In the genomic region with DNA sequence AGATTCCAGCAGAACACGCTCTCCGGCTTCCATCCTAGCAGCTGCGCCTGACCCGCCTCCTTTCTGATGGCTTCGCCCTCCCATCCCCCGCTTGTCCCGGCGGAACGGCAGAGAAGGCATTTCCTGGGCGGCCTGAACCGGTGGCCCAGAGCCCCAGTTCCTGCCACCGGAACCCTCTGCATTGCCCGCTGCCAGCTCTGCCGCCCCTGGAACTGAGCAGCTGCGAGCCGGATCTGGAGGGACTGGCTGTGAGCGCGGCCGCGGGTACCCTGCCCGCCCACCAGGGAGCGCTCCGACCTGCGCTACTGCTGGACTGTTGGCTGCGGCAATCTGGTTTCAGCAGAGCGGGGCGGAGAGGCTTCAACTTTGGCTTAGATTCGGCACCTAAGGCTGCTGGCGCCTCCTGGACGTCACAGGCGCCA, we compare ENCODE assay signal across 8 mouse cellular contexts. TPM values are rescaled to one million over a fixed set of nuclear protein-coding genes. Genes with fewer than 3 reads are reported as not detected.
DNase-seq lines count a peak whose midpoint lies in the region; ATAC-seq and TF ChIP-seq lines count a peak whose summit lies in the region.

No protein-coding gene starts in this region.

- TF ChIP-seq POLR2A in testis, adult 2 months (IDR thresholded peaks at IDR 0.05; ENCODE audit: control insufficient read depth, low read depth, low read length) = no peak

- H3K4me2 ChIP-seq in forebrain, embryonic 13.5 days = peak overlapping the region; percentile 56
- H3K4me2 ChIP-seq in heart, postnatal 0 days (ENCODE audit: low read depth, low read length) = peak overlapping the region; percentile 60
- H3K4me2 ChIP-seq in neural tube, embryonic 13.5 days = peak overlapping the region; percentile 53

- peaks cover 41% of the 10 kb centered on the region for H3K4me1 ChIP-seq in forebrain, embryonic 13.5 days
- peaks cover 6% of the 10 kb centered on the region for H3K4me1 ChIP-seq in heart, postnatal 0 days (ENCODE audit: control insufficient read depth, insufficient read depth)
- H3K4me1 ChIP-seq in neural tube, embryonic 13.5 days (replicated peaks) = peaks cover 42% of the 10 kb centered on the region
- H3K4me1 ChIP-seq in testis, adult 2 months (ENCODE audit: control insufficient read depth, insufficient read depth, low read length) = peaks cover 32% of the 10 kb centered on the region

- WGBS in forebrain, embryonic 13.5 days = 1% methylated on average over 31 of the region's 31 CpGs
- 2% methylated on average over 31 of the region's 31 CpGs for WGBS in heart, postnatal 0 days
- WGBS in neural tube, embryonic 13.5 days = 0% methylated on average over 31 of the region's 31 CpGs

- peak; percentile 86 for DNase-seq in B cell, adult 2 months
- peak; percentile 57 to 68 for DNase-seq in adrenal gland, postnatal 4 days (ENCODE audit: low spot score in 2 of 2)
- peak; percentile 59 for DNase-seq in heart, postnatal 0 days (ENCODE audit: low spot score)
- DNase-seq in kidney, postnatal 25 days = peak; percentile 85 to 90
- DNase-seq in lung, adult 18-20 months = peak; percentile 85 to 88

- H3K27ac ChIP-seq in forebrain, embryonic 13.5 days = no peak overlapping the region
- H3K27ac ChIP-seq in heart, postnatal 0 days (ENCODE audit: low read depth) = no peak overlapping the region
- no peak overlapping the region for H3K27ac ChIP-seq in neural tube, embryonic 13.5 days (replicated peaks)
- no peak overlapping the region for H3K27ac ChIP-seq in testis, adult 2 months (ENCODE audit: control insufficient read depth, insufficient read depth, low read depth, low read length)

- peaks cover 83% of the 10 kb centered on the region for H3K27me3 ChIP-seq in forebrain, embryonic 13.5 days
- peaks cover 57% of the 10 kb centered on the region for H3K27me3 ChIP-seq in heart, postnatal 0 days (ENCODE audit: control insufficient read depth, insufficient read depth, low read length)
- peaks cover 48% of the 10 kb centered on the region for H3K27me3 ChIP-seq in neural tube, embryonic 13.5 days
- H3K27me3 ChIP-seq in testis, adult 2 months (ENCODE audit: control insufficient read depth, insufficient read depth, low read length) = peaks cover 4% of the 10 kb centered on the region

- H3K9me3 ChIP-seq in forebrain, embryonic 13.5 days (replicated peaks) = no peaks in the 10 kb centered on the region
- no peaks in the 10 kb centered on the region for H3K9me3 ChIP-seq in heart, postnatal 0 days (replicated peaks; ENCODE audit: control insufficient read depth, low read length)
- H3K9me3 ChIP-seq in neural tube, embryonic 13.5 days = no peaks in the 10 kb centered on the region

- no peak overlapping the region for H3K9ac ChIP-seq in forebrain, embryonic 13.5 days
- H3K9ac ChIP-seq in heart, postnatal 0 days (replicated peaks; ENCODE audit: low read depth, low read length) = no peak overlapping the region
- H3K9ac ChIP-seq in neural tube, embryonic 13.5 days = no peak overlapping the region

- H3K36me3 ChIP-seq in forebrain, embryonic 13.5 days (ENCODE audit: poor library complexity, severe bottlenecking) = no peaks in the 10 kb centered on the region
- H3K36me3 ChIP-seq in heart, postnatal 0 days (replicated peaks; ENCODE audit: control insufficient read depth, insufficient read depth, low read length) = no peaks in the 10 kb centered on the region
- H3K36me3 ChIP-seq in neural tube, embryonic 13.5 days = no peaks in the 10 kb centered on the region
- H3K36me3 ChIP-seq in testis, adult 2 months (ENCODE audit: control insufficient read depth, insufficient read depth, low read length) = no peaks in the 10 kb centered on the region

- peak; percentile 88 for TF ChIP-seq CTCF in heart, postnatal 0 days (IDR thresholded peaks at IDR 0.05; ENCODE audit: low read depth)
- peak; percentile 60; the same call in 1 of the 2 replicates for TF ChIP-seq CTCF in testis, adult 2 months (IDR thresholded peaks at IDR 0.05; ENCODE audit: control insufficient read depth, insufficient read depth, insufficient replicate concordance, low read depth, low read length)

- ATAC-seq in forebrain, embryonic 13.5 days = no peak
- ATAC-seq in heart, postnatal 0 days (ENCODE audit: insufficient read depth, low read depth) = peak; percentile 60
- no peak for ATAC-seq in neural tube, embryonic 13.5 days (ENCODE audit: low read depth)

- no peak for TF ChIP-seq EP300 in heart, postnatal 0 days (IDR thresholded peaks at IDR 0.05; ENCODE audit: low read depth)

- peak overlapping the region; percentile 31 for H3K4me3 ChIP-seq in forebrain, embryonic 13.5 days
- peak overlapping the region; percentile 40 for H3K4me3 ChIP-seq in heart, postnatal 0 days (ENCODE audit: low read depth, low read length)
- peak overlapping the region; percentile 30 for H3K4me3 ChIP-seq in neural tube, embryonic 13.5 days
- peak overlapping the region; percentile 28; the same call in 1 of the 2 replicates for H3K4me3 ChIP-seq in testis, adult 2 months (ENCODE audit: control insufficient read depth, low read depth, low read length)

RNA-seq across cellular contexts. Expression of a gene that starts 3.1 kb away (rescaled TPM):
- total RNA-seq in adrenal gland, postnatal 4 days (2021) = 1 to 10 TPM; 5.0 to 9.1 TPM
- 2.4 and 3.2 TPM in 2 replicates for polyA plus RNA-seq in forebrain, embryonic 13.5 days (2015; fragmentation: Nextera tagmentation; extraction: Ambion mirVana)
- 2.7 and 2.9 TPM in 2 replicates for total RNA-seq in heart, postnatal 0 days (2014; rRNA removed; ENCODE audit: low replicate concordance)
- polyA plus RNA-seq in heart, postnatal 0 days (2015; fragmentation: Nextera tagmentation; extraction: Ambion mirVana) = 0.86 and 1.3 TPM in 2 replicates
- 7.3 and 9.4 TPM in 2 replicates for polyA plus RNA-seq in neural tube, embryonic 13.5 days (2015; fragmentation: Nextera tagmentation; extraction: Ambion mirVana)
- polyA plus RNA-seq in testis, adult 2 months (2012; rRNA removed) = 1.9 and 2.1 TPM in 2 replicates
